Mouse (Mus musculus) ES-Bruce4 (cell line): ENCODE measurements at regions not wholly inside any gene's neighbourhood (a gene's known extent, or its start where the extent isn't known, plus 50 kb on each side); places are given as distances from the start of the nearest gene placed in this dataset.

ENCODE experiments used
- H3K27ac ChIP-seq: 2 replicates; pipeline ENCODE4 v1.5.1; 2012; ENCODE audit warnings: low read length, inconsistent platforms; ENCODE audit not compliant: insufficient read depth
- H3K27me3 ChIP-seq: 2 replicates; pipeline ENCODE4 v1.6.1; 2012; ENCODE audit warnings: mild to moderate bottlenecking, low read length, inconsistent platforms; ENCODE audit not compliant: control insufficient read depth, poor library complexity, insufficient read depth, severe bottlenecking
- H3K36me3 ChIP-seq: 2 replicates; pipeline ENCODE4 v1.6.1; 2012; ENCODE audit warnings: inconsistent platforms, mild to moderate bottlenecking, low read length, moderate library complexity; ENCODE audit not compliant: control insufficient read depth, poor library complexity, insufficient read depth, severe bottlenecking
- H3K4me1 ChIP-seq: one replicate; pipeline ENCODE4 v1.8.1; 2011; ENCODE audit warnings: low read length; ENCODE audit not compliant: control insufficient read depth, insufficient read depth
- H3K4me3 ChIP-seq: 2 replicates; pipeline ENCODE4 v1.5.1; 2011; ENCODE audit warnings: low read depth, mild to moderate bottlenecking, low read length
- H3K9ac ChIP-seq: 2 replicates; pipeline ENCODE4 v1.6.1; 2012; ENCODE audit warnings: low read depth, mild to moderate bottlenecking, inconsistent platforms; ENCODE audit not compliant: poor library complexity, severe bottlenecking
- H3K9me3 ChIP-seq: replicated peaks from 2 replicates; pipeline ENCODE4 v1.6.1; 2012; ENCODE audit warnings: mild to moderate bottlenecking, low read length, inconsistent platforms; ENCODE audit not compliant: control insufficient read depth, poor library complexity, insufficient read depth, severe bottlenecking
- CTCF ChIP-seq: IDR thresholded peaks from one replicate; pipeline ENCODE4 v1.8.1; 2011; ENCODE audit warnings: low read depth, low read length
- EP300 ChIP-seq: IDR thresholded peaks from 2 replicates; pipeline ENCODE4 v1.6.1; 2011; ENCODE audit warnings: low read depth, low read length; ENCODE audit not compliant: insufficient read depth
- POLR2A ChIP-seq: IDR thresholded peaks from one replicate; pipeline ENCODE4 v1.8.1; 2011; ENCODE audit warnings: low read length; ENCODE audit not compliant: insufficient read depth

DNA sequence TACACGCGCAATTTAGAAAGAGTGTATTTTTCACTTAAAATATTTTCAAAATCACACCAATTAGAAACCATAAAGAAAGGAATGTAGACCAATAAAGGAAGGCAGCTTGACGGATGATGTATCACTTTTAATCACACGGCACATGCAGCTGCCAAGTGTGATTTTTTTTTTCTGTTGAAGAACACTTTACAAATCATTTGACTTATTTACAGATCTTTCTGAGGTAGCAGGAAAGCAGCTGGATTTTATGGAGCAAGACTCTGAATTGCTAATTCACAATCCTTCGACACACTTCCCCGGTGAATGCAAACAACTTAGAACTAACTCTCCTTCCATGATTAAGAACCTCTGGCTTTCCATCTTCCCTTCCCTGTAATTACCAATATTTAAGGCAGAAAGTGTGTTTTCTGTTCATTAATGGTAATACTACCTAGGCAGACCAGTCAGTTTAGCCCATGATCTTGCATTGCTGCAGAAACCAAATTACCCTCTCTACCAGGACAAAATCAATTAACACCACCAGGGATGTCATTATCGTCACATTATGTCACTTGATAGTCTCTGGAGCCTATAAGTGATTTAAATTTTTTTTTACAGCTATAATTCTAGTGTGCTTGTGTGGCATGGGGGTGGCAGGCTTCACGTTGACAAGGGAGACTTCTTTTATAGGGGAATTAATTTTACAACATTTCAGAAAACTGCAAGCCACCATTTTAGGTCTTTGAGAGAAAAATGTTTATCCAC, 239.3 kb upstream of the Veph1 start:
- Histone ChIP-seq H3K27me3 (no peaks in the 10 kb centered on the region), H3K9ac (no peak overlapping the region), H3K4me3 (no peak overlapping the region), H3K27ac (no peak overlapping the region), H3K9me3 (no peaks in the 10 kb centered on the region), H3K4me1 (no peaks in the 10 kb centered on the region), H3K36me3 (no peaks in the 10 kb centered on the region)
- TF ChIP-seq EP300, result no peak
- TF ChIP-seq CTCF, result no peak
- no peak for TF ChIP-seq POLR2A

GRCm38 (mm10) chr3:66519925-66520324, 223.3 kb upstream of the Veph1 start:
- no peak for TF ChIP-seq EP300
- no peak for TF ChIP-seq POLR2A
- no peak for TF ChIP-seq CTCF

GRCm38 (mm10) chr3:66518289-66518688, 221.7 kb upstream of the Veph1 start:
- H3K27me3 ChIP-seq, result no peaks in the 10 kb centered on the region
- H3K27ac ChIP-seq, result no peak overlapping the region
- H3K9me3 ChIP-seq, result no peaks in the 10 kb centered on the region
- TF ChIP-seq CTCF (no peak), EP300 (no peak), POLR2A (no peak)
- H3K4me3 ChIP-seq, result no peak overlapping the region
- no peaks in the 10 kb centered on the region for H3K4me1 ChIP-seq
- H3K36me3 ChIP-seq, result no peaks in the 10 kb centered on the region
- no peak overlapping the region for H3K9ac ChIP-seq

More at GRCm38 (mm10) chr3:66519925-66520324, 223.3 kb upstream of the Veph1 start:
- no peaks in the 10 kb centered on the region for H3K36me3 ChIP-seq
- H3K9ac ChIP-seq, result no peak overlapping the region
- no peak overlapping the region for H3K27ac ChIP-seq
- no peaks in the 10 kb centered on the region for H3K9me3 ChIP-seq
- H3K4me3 ChIP-seq, result no peak overlapping the region
- no peaks in the 10 kb centered on the region for H3K4me1 ChIP-seq
- H3K27me3 ChIP-seq, result no peaks in the 10 kb centered on the region

- no peaks in the 10 kb centered on the region for H3K27me3 ChIP-seq
- TF ChIP-seq POLR2A, result no peak
- H3K4me3 ChIP-seq, result no peak overlapping the region
- H3K4me1 ChIP-seq, result no peaks in the 10 kb centered on the region
- H3K9me3 ChIP-seq, result no peaks in the 10 kb centered on the region
- H3K36me3 ChIP-seq, result no peaks in the 10 kb centered on the region
- no peak overlapping the region for H3K9ac ChIP-seq
- no peak overlapping the region for H3K27ac ChIP-seq
Observed at GRCm38 (mm10) chr3:66515773-66516406, 219.3 kb upstream of the Veph1 start.

DNA sequence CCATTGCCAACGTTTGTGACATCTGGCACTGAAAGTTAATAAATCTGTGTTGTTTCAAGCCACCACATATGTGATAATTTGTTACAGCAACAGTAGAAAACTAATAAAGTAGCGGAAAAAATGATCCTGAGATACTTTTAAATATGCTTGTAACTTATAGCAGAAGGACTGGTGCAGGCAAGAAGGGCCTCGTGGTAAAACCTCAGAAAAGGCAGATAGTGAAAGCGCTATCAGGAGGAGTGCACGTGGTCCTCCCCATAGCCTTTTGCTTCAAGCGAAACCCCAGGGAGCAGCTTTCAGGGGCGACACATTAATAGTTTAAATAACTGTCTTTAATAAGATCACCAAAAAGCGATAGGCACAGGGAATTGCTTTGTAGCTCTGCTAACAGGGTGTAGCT, 217.9 kb upstream of the Veph1 start:
- TF ChIP-seq CTCF (no peak), POLR2A (no peak), EP300 (no peak)
- H3K27ac ChIP-seq, result no peak overlapping the region
- H3K9me3 ChIP-seq, result no peaks in the 10 kb centered on the region

DNA sequence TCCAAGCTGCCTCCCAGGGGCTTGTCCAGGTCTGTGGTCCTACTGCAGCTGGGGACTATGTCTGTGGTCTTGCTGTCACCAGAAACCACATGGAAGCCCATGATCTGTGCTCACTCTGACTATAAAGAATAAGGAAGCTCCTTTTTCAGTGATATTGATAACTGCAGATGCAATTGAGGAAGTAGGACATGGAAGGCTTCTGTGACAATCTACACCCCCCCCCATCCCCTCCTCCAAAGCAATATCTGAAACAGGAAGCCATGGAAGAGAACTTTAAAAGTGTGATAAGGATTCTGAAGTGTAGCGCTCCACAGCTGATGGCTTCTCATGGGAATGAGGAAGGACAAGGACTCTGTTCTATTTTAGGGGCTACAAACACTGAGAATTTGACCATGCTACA, 215.8 kb upstream of the Veph1 start:
- no peak overlapping the region for H3K27ac ChIP-seq
- H3K27me3 ChIP-seq, result no peaks in the 10 kb centered on the region
- H3K4me3 ChIP-seq, result no peak overlapping the region
- no peaks in the 10 kb centered on the region for H3K36me3 ChIP-seq
- H3K9ac ChIP-seq, result no peak overlapping the region
- TF ChIP-seq POLR2A, result no peak
- TF ChIP-seq CTCF, result no peak
- TF ChIP-seq EP300, result no peak
- H3K9me3 ChIP-seq, result no peaks in the 10 kb centered on the region
- no peaks in the 10 kb centered on the region for H3K4me1 ChIP-seq

More for the DNA sequence above, 217.9 kb upstream of the Veph1 start:
- Histone ChIP-seq H3K4me3 (no peak overlapping the region), H3K9ac (no peak overlapping the region), H3K36me3 (no peaks in the 10 kb centered on the region), H3K27me3 (no peaks in the 10 kb centered on the region), H3K4me1 (no peaks in the 10 kb centered on the region)
